Mouse (Mus musculus): ENCODE results near the gene Slc10a2. TPM values are rescaled to one million over a fixed set of nuclear protein-coding genes. Genes with fewer than 3 reads are reported as not detected.
"Not testable (repeated sequence)": the region's sequence is repeated elsewhere in the genome, so short reads cannot be mapped to it uniquely, and the experiment has no call there.

Slc10a2 gene
- polyA plus RNA-seq (2012; rRNA removed): not detected in 2 replicates

DNA sequence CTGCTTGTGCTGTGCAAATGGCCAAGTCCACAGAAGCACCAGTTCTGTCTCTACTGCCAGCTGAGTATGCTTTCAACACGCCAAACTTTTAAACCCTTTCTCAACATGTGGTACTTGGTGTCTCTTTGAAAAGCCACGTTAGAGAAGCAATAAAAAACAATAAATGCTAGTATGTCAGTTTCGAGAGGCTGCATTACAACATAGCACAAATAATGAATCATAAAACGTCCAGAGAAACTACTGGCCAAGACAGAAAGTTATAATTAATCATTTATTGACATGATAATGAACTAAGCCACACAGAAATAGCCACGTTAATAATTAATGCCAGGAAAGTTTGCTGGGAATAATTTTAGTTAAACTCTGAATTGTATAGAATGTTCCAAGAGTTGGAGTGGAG is at the start of gene Slc10a2:
Slc10a2 (minus strand) TSS at position 166 of the 400 bp plus-strand sequence.
- DNase-seq: no peak
- H3K4me1 ChIP-seq (ENCODE audit: control insufficient read depth, insufficient read depth, low read length): no peaks in the 10 kb centered on the region
- WGBS: 59% methylated on average over 5 of the region's 5 CpGs
- H3K27ac ChIP-seq (ENCODE audit: insufficient read depth, low read length): no peak within 1 kb of the TSS
- H3K27me3 ChIP-seq (ENCODE audit: control insufficient read depth, insufficient read depth, low read length): no peaks in the 10 kb centered on the region
- TF ChIP-seq CTCF (IDR thresholded peaks at IDR 0.05; ENCODE audit: borderline replicate concordance, insufficient read depth, low read depth, low read length) (no peak), POLR2A (IDR thresholded peaks at IDR 0.05; ENCODE audit: borderline replicate concordance, insufficient read depth, low read length) (no peak)
- no peak within 1 kb of the TSS for H3K4me3 ChIP-seq (replicated peaks; ENCODE audit: insufficient read depth, low read depth, low read length)

- TF ChIP-seq POLR2A (IDR thresholded peaks at IDR 0.05; ENCODE audit: borderline replicate concordance, insufficient read depth, low read length) (no peak), CTCF (IDR thresholded peaks at IDR 0.05; ENCODE audit: borderline replicate concordance, insufficient read depth, low read depth, low read length) (no peak)
- Histone ChIP-seq H3K27ac (ENCODE audit: insufficient read depth, low read length) (no peak overlapping the region), H3K4me3 (replicated peaks; ENCODE audit: insufficient read depth, low read depth, low read length) (no peak overlapping the region), H3K4me1 (ENCODE audit: control insufficient read depth, insufficient read depth, low read length) (no peaks in the 10 kb centered on the region), H3K27me3 (ENCODE audit: control insufficient read depth, insufficient read depth, low read length) (no peaks in the 10 kb centered on the region)
- WGBS: 82% methylated on average over 2 of the region's 2 CpGs
- no peak for DNase-seq
Observed at GRCm38 (mm10) chr8:5129322-5129829, 24.2 kb upstream of the Slc10a2 start.

DNA sequence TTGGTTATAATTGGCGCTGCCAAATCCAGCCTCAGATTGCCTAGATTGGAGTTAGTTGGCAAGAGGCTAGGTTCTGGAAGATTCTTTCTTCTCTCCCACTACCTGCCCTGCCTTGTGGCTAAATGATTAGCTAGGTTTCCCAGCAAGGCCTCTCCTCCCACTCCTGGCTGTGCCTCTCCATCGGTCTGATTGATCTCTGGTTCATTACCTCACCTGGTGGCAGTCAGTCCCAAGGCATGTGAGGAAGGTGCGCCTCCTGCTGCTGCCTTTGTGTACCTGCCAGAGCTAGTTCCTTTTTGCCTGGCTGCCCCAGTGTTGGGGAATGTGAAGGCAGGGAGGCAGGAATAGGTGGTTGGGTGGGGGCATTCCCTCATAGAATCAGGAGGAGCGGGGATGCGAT is 1.7 kb upstream of the Slc10a2 start:
- Histone ChIP-seq H3K27ac (ENCODE audit: insufficient read depth, low read length) (no peak overlapping the region), H3K27me3 (ENCODE audit: control insufficient read depth, insufficient read depth, low read length) (no peaks in the 10 kb centered on the region), H3K4me3 (replicated peaks; ENCODE audit: insufficient read depth, low read depth, low read length) (no peak overlapping the region), H3K4me1 (ENCODE audit: control insufficient read depth, insufficient read depth, low read length) (no peaks in the 10 kb centered on the region)
- no peak for TF ChIP-seq CTCF (IDR thresholded peaks at IDR 0.05; ENCODE audit: borderline replicate concordance, insufficient read depth, low read depth, low read length)
- TF ChIP-seq POLR2A (IDR thresholded peaks at IDR 0.05; ENCODE audit: borderline replicate concordance, insufficient read depth, low read length): no peak
- 79% methylated on average over 5 of the region's 5 CpGs for WGBS
- no peak for DNase-seq

- no peaks in the 10 kb centered on the region for H3K4me1 ChIP-seq (ENCODE audit: control insufficient read depth, insufficient read depth, low read length)
- DNase-seq: no peak
- WGBS: 42% methylated on average over 4 of the region's 4 CpGs
- no peaks in the 10 kb centered on the region for H3K27me3 ChIP-seq (ENCODE audit: control insufficient read depth, insufficient read depth, low read length)
- TF ChIP-seq POLR2A (IDR thresholded peaks at IDR 0.05; ENCODE audit: borderline replicate concordance, insufficient read depth, low read length): no peak
- no peak for TF ChIP-seq CTCF (IDR thresholded peaks at IDR 0.05; ENCODE audit: borderline replicate concordance, insufficient read depth, low read depth, low read length)
- no peak overlapping the region for H3K27ac ChIP-seq (ENCODE audit: insufficient read depth, low read length)
- H3K4me3 ChIP-seq (replicated peaks; ENCODE audit: insufficient read depth, low read depth, low read length): no peak overlapping the region
Observed at GRCm38 (mm10) chr8:5095392-5095791, 9.8 kb downstream of the Slc10a2 start.

- not testable (repeated sequence) for H3K27me3 ChIP-seq (ENCODE audit: control insufficient read depth, insufficient read depth, low read length); DNase-seq; H3K4me3 ChIP-seq (replicated peaks; ENCODE audit: insufficient read depth, low read depth, low read length); H3K27ac ChIP-seq (ENCODE audit: insufficient read depth, low read length); H3K4me1 ChIP-seq (ENCODE audit: control insufficient read depth, insufficient read depth, low read length)
Observed at GRCm38 (mm10) chr8:5093991-5094390, 11.2 kb downstream of the Slc10a2 start.

DNA sequence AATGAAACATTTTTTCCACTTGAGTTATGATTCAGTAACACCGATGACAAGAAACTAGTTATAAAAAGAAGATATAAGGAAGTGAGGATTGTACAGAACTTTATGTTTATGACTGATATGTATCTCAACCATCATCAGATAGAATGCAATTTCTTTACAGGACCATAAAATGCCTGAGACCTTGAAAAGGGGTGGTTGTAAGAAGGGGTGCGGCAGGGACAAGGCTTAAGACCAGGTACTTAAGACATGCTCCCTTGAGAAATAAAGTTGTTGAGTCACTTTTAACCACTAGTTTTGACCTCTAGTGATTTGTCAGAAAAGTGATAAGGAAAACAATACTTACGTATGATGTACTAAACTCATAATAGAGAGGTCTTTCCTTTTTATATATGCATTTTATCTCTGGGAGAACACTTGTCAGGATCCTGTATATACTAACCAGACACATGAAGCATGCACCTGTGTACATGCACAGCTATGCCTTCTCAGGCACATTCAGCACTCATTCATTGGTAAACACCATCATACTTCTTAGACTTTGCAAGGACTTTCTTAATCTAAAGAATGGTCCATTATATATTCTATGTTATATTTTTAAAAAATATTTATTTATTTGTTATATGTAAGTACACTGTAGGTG is 31.4 kb downstream of the Slc10a2 start:
- 92% methylated on average over 3 of the region's 3 CpGs for WGBS
- DNase-seq: no peak
- no peak overlapping the region for H3K27ac ChIP-seq (ENCODE audit: insufficient read depth, low read length)
- no peaks in the 10 kb centered on the region for H3K27me3 ChIP-seq (ENCODE audit: control insufficient read depth, insufficient read depth, low read length)
- no peaks in the 10 kb centered on the region for H3K4me1 ChIP-seq (ENCODE audit: control insufficient read depth, insufficient read depth, low read length)
- H3K4me3 ChIP-seq (replicated peaks; ENCODE audit: insufficient read depth, low read depth, low read length): no peak overlapping the region
- TF ChIP-seq POLR2A (IDR thresholded peaks at IDR 0.05; ENCODE audit: borderline replicate concordance, insufficient read depth, low read length) (no peak), CTCF (IDR thresholded peaks at IDR 0.05; ENCODE audit: borderline replicate concordance, insufficient read depth, low read depth, low read length) (no peak)

DNA sequence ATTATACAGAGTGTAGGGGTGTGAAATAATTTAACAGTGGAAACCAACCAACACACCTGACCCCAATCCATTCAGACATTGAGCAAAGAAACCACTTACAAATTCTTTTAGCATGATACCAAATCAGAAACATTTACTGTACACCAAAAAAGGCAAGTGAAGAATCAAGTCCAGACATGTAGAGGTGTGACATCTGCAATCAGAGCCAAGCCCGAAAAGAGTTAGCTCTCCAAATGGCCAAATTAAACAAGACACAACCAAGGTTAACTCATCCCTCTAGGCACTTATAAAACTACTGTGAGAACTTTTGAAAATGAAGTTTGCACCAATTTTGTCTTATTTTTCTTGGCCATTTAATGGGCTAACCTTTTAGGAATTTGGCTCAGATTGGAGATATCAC is 46.3 kb downstream of the Slc10a2 start:
- no peaks in the 10 kb centered on the region for H3K27me3 ChIP-seq (ENCODE audit: control insufficient read depth, insufficient read depth, low read length)
- H3K4me1 ChIP-seq (ENCODE audit: control insufficient read depth, insufficient read depth, low read length): no peaks in the 10 kb centered on the region
- TF ChIP-seq CTCF (IDR thresholded peaks at IDR 0.05; ENCODE audit: borderline replicate concordance, insufficient read depth, low read depth, low read length) (no peak), POLR2A (IDR thresholded peaks at IDR 0.05; ENCODE audit: borderline replicate concordance, insufficient read depth, low read length) (no peak)
- H3K27ac ChIP-seq (ENCODE audit: insufficient read depth, low read length): no peak overlapping the region
- 87% methylated on average over 1 of the region's 1 CpGs for WGBS
- H3K4me3 ChIP-seq (replicated peaks; ENCODE audit: insufficient read depth, low read depth, low read length): no peak overlapping the region
- DNase-seq: no peak

DNA sequence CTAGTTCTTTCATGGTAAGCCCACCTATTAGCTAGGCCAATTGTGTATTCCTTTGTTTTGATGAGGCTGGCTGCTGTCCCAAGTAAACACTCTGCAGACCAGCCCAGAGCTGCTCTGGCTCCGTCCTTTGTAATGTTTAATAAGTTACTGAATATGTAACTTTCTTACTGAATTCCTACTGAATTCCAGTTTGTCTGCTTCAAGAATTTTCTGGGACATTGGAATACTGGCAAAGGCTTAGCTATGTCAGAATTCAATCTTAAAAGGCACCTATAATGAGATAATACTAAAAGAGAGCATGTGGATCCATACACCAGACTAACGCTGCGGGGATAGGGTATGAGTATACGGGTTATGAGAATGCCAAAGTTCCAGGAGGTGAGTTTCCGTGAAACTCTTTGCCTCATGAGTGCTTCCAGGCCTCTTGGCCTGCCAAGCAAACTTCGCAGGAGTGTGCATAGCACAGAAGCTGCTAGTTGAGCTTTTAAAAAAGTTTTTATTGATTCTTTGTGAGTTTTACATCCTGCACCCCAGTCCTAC is 60.7 kb downstream of the Slc10a2 start:
- not testable (repeated sequence) for H3K27me3 ChIP-seq (ENCODE audit: control insufficient read depth, insufficient read depth, low read length); H3K4me3 ChIP-seq (replicated peaks; ENCODE audit: insufficient read depth, low read depth, low read length); H3K4me1 ChIP-seq (ENCODE audit: control insufficient read depth, insufficient read depth, low read length); DNase-seq; H3K27ac ChIP-seq (ENCODE audit: insufficient read depth, low read length)
- WGBS: 76% methylated on average over 6 of the region's 6 CpGs

All from cerebellum, adult 2 months (tissue).